Mouse (Mus musculus) MEL (cell line): ENCODE measurements around the gene Hnrnpul1. TPM values are rescaled to one million over a fixed set of nuclear protein-coding genes. Genes with fewer than 3 reads are reported as not detected.

Experiments used
- DNase-seq: peaks from one replicate; pipeline ENCODE4 v3.0.0; 2011; ENCODE audit warnings: low read depth, low spot score
- H3K27ac ChIP-seq: 2 replicates; pipeline ENCODE4 v1.5.1; 2012; ENCODE audit warnings: low read depth, mild to moderate bottlenecking, control low read depth, low read length, moderate library complexity; ENCODE audit not compliant: control insufficient read depth
- H3K27me3 ChIP-seq, 2 experiments: fragments of 150-350 bp in 1 of 2; sonication (generic) in 1 of 2; 2 replicates each; pipeline ENCODE4 v1.6.1; 2012; ENCODE audit warnings: low read length in 2 of 2, mild to moderate bottlenecking in 2 of 2, improper control_type of control experiment in 1 of 2, moderate library complexity in 1 of 2; ENCODE audit not compliant: insufficient read depth in 2 of 2, control insufficient read depth in 1 of 2
- H3K36me3 ChIP-seq, 2 experiments: 2 replicates each; pipeline ENCODE4 v1.6.1; 2012 to 2014; ENCODE audit warnings: low read length in 2 of 2, improper control_type of control experiment in 1 of 2, inconsistent platforms in 1 of 2, mild to moderate bottlenecking in 1 of 2; ENCODE audit not compliant: insufficient read depth in 2 of 2, control insufficient read depth in 1 of 2
- H3K4me1 ChIP-seq, 2 experiments: fragments of 150-350 bp in 1 of 2; sonication (generic) in 1 of 2; 2 replicates each; pipeline ENCODE4 v1.6.1; 2012; ENCODE audit warnings: low read length in 2 of 2, improper control_type of control experiment in 1 of 2, mild to moderate bottlenecking in 1 of 2; ENCODE audit not compliant: insufficient read depth in 2 of 2, control insufficient read depth in 1 of 2
- H3K4me3 ChIP-seq, 2 experiments: fragments of 150-350 bp in 1 of 2; sonication (generic) in 1 of 2; 2 replicates each; pipeline ENCODE4 v1.5.1; 2012; ENCODE audit warnings: low read depth in 2 of 2, low read length in 2 of 2, mild to moderate bottlenecking in 2 of 2, moderate library complexity in 2 of 2, control low read depth in 1 of 2, improper control_type of control experiment in 1 of 2; ENCODE audit not compliant: control insufficient read depth in 1 of 2, insufficient read depth in 1 of 2
- H3K79me2 ChIP-seq: 2 replicates; pipeline ENCODE4 v1.6.1; 2012; ENCODE audit warnings: mild to moderate bottlenecking, low read length, moderate library complexity; ENCODE audit not compliant: control insufficient read depth, poor library complexity, insufficient read depth
- H3K9ac ChIP-seq: 2 replicates; pipeline ENCODE4 v1.6.1; 2012; ENCODE audit warnings: low read depth, mild to moderate bottlenecking, control low read depth, low read length, moderate library complexity; ENCODE audit not compliant: control insufficient read depth, poor library complexity, severe bottlenecking
- H3K9me3 ChIP-seq: fragments of 150-350 bp; sonication (generic); replicated peaks from 2 replicates; pipeline ENCODE4 v1.6.1; 2012; ENCODE audit warnings: mild to moderate bottlenecking, low read length, improper control_type of control experiment, moderate library complexity; ENCODE audit not compliant: insufficient read depth
- BHLHE40 ChIP-seq: IDR thresholded peaks from 2 replicates; pipeline ENCODE4 v1.6.1; 2012; ENCODE audit warnings: low read depth, mild to moderate bottlenecking, inconsistent platforms, low read length, improper control_type of control experiment, borderline replicate concordance
- CHD2 ChIP-seq: IDR thresholded peaks from 2 replicates; pipeline ENCODE4 v1.6.1; 2011; ENCODE audit warnings: low read length, improper control_type of control experiment
- CTCF ChIP-seq, 3 experiments: IDR thresholded peaks in 2 of 3; conservative IDR thresholded peaks in 1 of 3; 2 replicates each; pipeline ENCODE4 v1.5.1; 2011 to 2012; ENCODE audit warnings: low read length in 3 of 3, low read depth in 2 of 3, mild to moderate bottlenecking in 2 of 3, improper control_type of control experiment in 1 of 3, inconsistent platforms in 1 of 3, mixed read lengths in 1 of 3, moderate library complexity in 1 of 3; ENCODE audit not compliant: control insufficient read depth in 1 of 3, insufficient read depth in 1 of 3, poor library complexity in 1 of 3, severe bottlenecking in 1 of 3
- E2F4 ChIP-seq: IDR thresholded peaks from 2 replicates; pipeline ENCODE4 v1.6.1; 2011; ENCODE audit warnings: low read depth, low read length, improper control_type of control experiment, borderline replicate concordance
- EP300 ChIP-seq, 2 experiments: IDR thresholded peaks; 2 replicates each; pipeline ENCODE4 v1.6.1; 2011; ENCODE audit warnings: improper control_type of control experiment in 2 of 2, low read length in 2 of 2, low read depth in 1 of 2, mild to moderate bottlenecking in 1 of 2
- GABPA ChIP-seq: IDR thresholded peaks from 2 replicates; pipeline ENCODE4 v1.6.1; 2012; ENCODE audit warnings: low read depth, mild to moderate bottlenecking, inconsistent platforms, low read length, improper control_type of control experiment, moderate library complexity
- GATA1 ChIP-seq: IDR thresholded peaks from 2 replicates; pipeline ENCODE4 v1.6.1; 2011; ENCODE audit warnings: low read depth, low read length, improper control_type of control experiment
- MAZ ChIP-seq: IDR thresholded peaks from 2 replicates; pipeline ENCODE4 v1.6.1; 2012; ENCODE audit warnings: low read depth, mild to moderate bottlenecking, inconsistent platforms, low read length, improper control_type of control experiment
- MYB ChIP-seq: IDR thresholded peaks from 2 replicates; pipeline ENCODE4 v1.6.1; 2011; ENCODE audit warnings: mild to moderate bottlenecking, low read depth, low read length, improper control_type of control experiment
- NELFE ChIP-seq: IDR thresholded peaks from 2 replicates; pipeline ENCODE4 v1.6.1; 2011; ENCODE audit warnings: low read depth, low read length, improper control_type of control experiment
- NRF1 ChIP-seq: IDR thresholded peaks from 2 replicates; pipeline ENCODE4 v1.6.1; 2014; ENCODE audit warnings: low read depth, mild to moderate bottlenecking, inconsistent platforms, low read length, improper control_type of control experiment, moderate library complexity; ENCODE audit not compliant: poor library complexity, insufficient read depth, severe bottlenecking
- POLR2AphosphoS2 ChIP-seq: IDR thresholded peaks from 2 replicates; pipeline ENCODE4 v1.6.1; 2011; ENCODE audit warnings: low read length, improper control_type of control experiment
- POLR2AphosphoS5 ChIP-seq: IDR thresholded peaks from 2 replicates; pipeline ENCODE4 v1.6.1; 2012; ENCODE audit warnings: low read depth, borderline replicate concordance, mild to moderate bottlenecking, inconsistent platforms, low read length, moderate library complexity, mixed read lengths
- RAD21 ChIP-seq: IDR thresholded peaks from 2 replicates; pipeline ENCODE4 v1.6.1; 2011; ENCODE audit warnings: mild to moderate bottlenecking, low read depth, low read length, improper control_type of control experiment
- SMC3 ChIP-seq: IDR thresholded peaks from 2 replicates; pipeline ENCODE4 v1.6.1; 2011; ENCODE audit warnings: low read depth, low read length, improper control_type of control experiment
- TBP ChIP-seq: IDR thresholded peaks from 2 replicates; pipeline ENCODE4 v1.8.0; 2011; ENCODE audit warnings: low read depth, low read length, improper control_type of control experiment
- UBTF ChIP-seq: IDR thresholded peaks from 2 replicates; pipeline ENCODE4 v1.6.1; 2012; ENCODE audit warnings: low read depth, mild to moderate bottlenecking, inconsistent platforms, low read length, improper control_type of control experiment, moderate library complexity, borderline replicate concordance; ENCODE audit not compliant: insufficient read depth
- USF1 ChIP-seq: IDR thresholded peaks from 2 replicates; pipeline ENCODE4 v1.6.1; 2014; ENCODE audit warnings: low read depth, mild to moderate bottlenecking, inconsistent platforms, low read length, improper control_type of control experiment, moderate library complexity
- ZKSCAN1 ChIP-seq: IDR thresholded peaks from 2 replicates; pipeline ENCODE4 v1.6.1; 2012; ENCODE audit warnings: low read depth, mild to moderate bottlenecking, inconsistent platforms, low read length, improper control_type of control experiment, moderate library complexity
- ZMIZ1 ChIP-seq: IDR thresholded peaks from 2 replicates; pipeline ENCODE4 v1.6.1; 2012; ENCODE audit warnings: low read depth, mild to moderate bottlenecking, inconsistent platforms, low read length, improper control_type of control experiment, moderate library complexity
- ZNF384 ChIP-seq: IDR thresholded peaks from 2 replicates; pipeline ENCODE4 v1.6.1; 2012; ENCODE audit warnings: low read depth, mild to moderate bottlenecking, inconsistent platforms, low read length, improper control_type of control experiment
- polyA plus RNA-seq, 2 experiments: library from polyadenylated mRNA; stranded (reverse) in 1 of 2; unstranded in 1 of 2; fragments of >175 nt in 1 of 2; fragments of >200 nt in 1 of 2; gene quantifications; 2 replicates each; pipeline versions ENCODE4 v1.2.1 to v1.2.4; 2012; ENCODE audit warnings: low replicate concordance in 2 of 2, low read depth in 1 of 2; ENCODE audit not compliant: insufficient read length in 2 of 2, insufficient read depth in 1 of 2, missing spikeins in 1 of 2
- total RNA-seq: library from RNA; depleted of rRNA; stranded (reverse); fragments of 300-350 nt; gene quantifications from 2 replicates; pipeline ENCODE4 v1.2.3, GENCODE M21; 2012

The Hnrnpul1 gene
- total and polyA plus RNA-seq, 3 experiments = 56.1 to 215 (median 181) TPM

- Histone ChIP-seq H3K36me3 (no peaks in the 10 kb centered on the region), H3K27ac (no peak overlapping the region), H3K4me3 (no peak overlapping the region), H3K27me3 (peaks cover 0 to 1% of the 10 kb centered on the region in 2 experiments; a peak in 1 of 4 replicates), H3K9ac (no peak overlapping the region), H3K4me1 (no peaks in the 10 kb centered on the region), H3K79me2 (no peaks in the 10 kb centered on the region), H3K9me3 (no peaks in the 10 kb centered on the region)
- TF ChIP-seq MAZ (no peak), CHD2 (no peak), E2F4 (no peak), NELFE (no peak), GATA1 (no peak), UBTF (no peak), MYB (no peak), RAD21 (no peak), SMC3 (no peak), EP300 (IDR thresholded peaks at IDR 0.05; ENCODE audit: low read depth in 1 of 2, low read length in 2 of 2) (no peak), GABPA (no peak), ZKSCAN1 (no peak), POLR2AphosphoS2 (no peak)
- no peak for DNase-seq
Observed at GRCm38 (mm10) chr7:25789129-25789440, 34.5 kb upstream of the Hnrnpul1 start.

GRCm38 (mm10) chr7:25788220-25789128, 33.9 kb upstream of the Hnrnpul1 start, which contains the start of gene Axl:
TSS of gene Axl (minus strand) at chr7:25788705.
- peaks cover 0 to 1% of the 10 kb centered on the region in 2 experiments; a peak in 1 of 4 replicates for H3K27me3 ChIP-seq
- H3K4me3 ChIP-seq = no peak within 1 kb of the TSS
- no peak within 1 kb of the TSS for H3K27ac ChIP-seq
- DNase-seq = no peak
- H3K9ac ChIP-seq = no peak within 1 kb of the TSS
- no peaks in the 10 kb centered on the region for H3K79me2 ChIP-seq
- no peaks in the 10 kb centered on the region for H3K4me1 ChIP-seq
- H3K36me3 ChIP-seq = no peaks in the 10 kb centered on the region
- TF ChIP-seq CHD2 = no peak
- no peak for TF ChIP-seq USF1
- TF ChIP-seq ZNF384 = no peak
- no peak for TF ChIP-seq POLR2AphosphoS5
- TF ChIP-seq TBP = no peak
- no peak for TF ChIP-seq ZKSCAN1
- TF ChIP-seq GABPA = no peak
- no peak for TF ChIP-seq NRF1
- no peak for TF ChIP-seq BHLHE40
- no peak for TF ChIP-seq CTCF (IDR thresholded peaks at IDR 0.05 in 2 of 3, conservative IDR thresholded peaks at IDR 0.05 in 1 of 3; ENCODE audit: control insufficient read depth in 1 of 3, insufficient read depth in 1 of 3, low read depth in 2 of 3, low read length in 3 of 3, poor library complexity in 1 of 3, severe bottlenecking in 1 of 3)
- no peak for TF ChIP-seq ZMIZ1
- TF ChIP-seq, all 39 proteins: peak for 0
- H3K9me3 ChIP-seq = no peaks in the 10 kb centered on the region
